Mouse (Mus musculus): ENCODE results near the gene Trim62. TPM values are rescaled to one million over a fixed set of nuclear protein-coding genes. Genes with fewer than 3 reads are reported as not detected.
A peak's percentile ranks its signal among the peaks of the same experiment; 100 is the strongest.

Trim62 gene
- polyA plus RNA-seq, 1 experiment = 0.53 TPM

DNA sequence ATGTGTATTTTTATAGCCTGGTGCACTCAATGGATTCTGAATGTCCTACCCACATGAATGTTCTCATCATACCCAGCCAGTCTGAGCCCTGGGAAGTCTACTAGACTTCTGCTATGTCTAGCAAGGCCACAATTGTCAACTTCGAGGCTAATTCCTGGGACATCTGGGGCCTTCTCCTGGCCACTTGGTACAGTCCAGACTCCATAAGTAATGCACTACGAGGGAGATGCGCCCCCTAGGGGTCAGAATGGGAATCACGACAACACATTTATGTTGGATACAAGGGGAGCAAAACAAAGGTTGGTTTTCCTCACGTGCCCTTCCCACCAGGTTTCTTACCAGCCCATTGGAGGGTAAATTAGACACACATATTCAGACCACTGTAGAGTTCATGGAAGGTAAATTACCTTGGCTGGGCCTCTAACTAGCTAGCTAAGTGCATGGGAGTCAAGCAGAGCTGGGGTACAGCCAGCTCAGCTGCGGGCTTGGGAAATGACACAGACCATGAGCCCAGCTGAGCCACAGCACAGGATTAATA is 64.8 kb downstream of the Trim62 start:
- no peak for TF ChIP-seq FLI1 (IDR thresholded peaks at IDR 0.05; ENCODE audit: low read length)
- no peak for TF ChIP-seq GATA1 (IDR thresholded peaks at IDR 0.05; ENCODE audit: borderline replicate concordance, low read length)
- no peak overlapping the region for H3K4me3 ChIP-seq (replicated peaks)
- H3K4me1 ChIP-seq = peaks cover 24% of the 10 kb centered on the region
- H3K27me3 ChIP-seq (replicated peaks) = peaks cover 41% of the 10 kb centered on the region
- no peaks in the 10 kb centered on the region for H3K9me3 ChIP-seq
- no peaks in the 10 kb centered on the region for H3K36me3 ChIP-seq (replicated peaks; ENCODE audit: low read length)

- TF ChIP-seq GATA1 (IDR thresholded peaks at IDR 0.05; ENCODE audit: borderline replicate concordance, low read length) (no peak), FLI1 (IDR thresholded peaks at IDR 0.05; ENCODE audit: low read length) (no peak)
- H3K4me1 ChIP-seq = peaks cover 24% of the 10 kb centered on the region
- H3K27me3 ChIP-seq (replicated peaks) = peaks cover 49% of the 10 kb centered on the region
- peak overlapping the region; percentile 53 for H3K4me3 ChIP-seq (replicated peaks)
- H3K36me3 ChIP-seq (replicated peaks; ENCODE audit: low read length) = no peaks in the 10 kb centered on the region
- H3K9me3 ChIP-seq = no peaks in the 10 kb centered on the region
Observed at GRCm38 (mm10) chr4:128949470-128950005, 66.2 kb downstream of the Trim62 start.

DNA sequence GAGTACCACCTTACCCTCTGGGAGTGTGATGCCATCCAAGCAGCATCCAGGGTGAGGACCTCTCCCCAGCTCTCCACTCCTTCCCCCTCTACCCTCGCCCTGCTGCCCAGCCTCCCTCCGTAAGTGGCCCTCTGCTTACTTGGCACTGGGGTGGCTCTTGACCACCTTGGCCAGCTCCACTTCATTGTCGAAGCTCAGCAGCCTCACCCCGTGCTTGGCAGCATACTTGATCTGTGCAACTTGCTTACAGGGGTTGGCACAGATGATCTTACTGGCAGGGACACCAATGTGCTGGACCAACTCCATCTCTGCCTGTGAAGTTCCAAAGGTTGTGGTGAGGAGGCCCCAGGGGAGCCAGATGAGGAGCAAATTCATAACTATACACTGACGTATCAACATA is 67.1 kb downstream of the Trim62 start:
- TF ChIP-seq GATA1 (IDR thresholded peaks at IDR 0.05; ENCODE audit: borderline replicate concordance, low read length) = no peak
- TF ChIP-seq FLI1 (IDR thresholded peaks at IDR 0.05; ENCODE audit: low read length) = no peak
- Histone ChIP-seq H3K27me3 (replicated peaks) (peaks cover 51% of the 10 kb centered on the region), H3K4me1 (peaks cover 24% of the 10 kb centered on the region), H3K36me3 (replicated peaks; ENCODE audit: low read length) (no peaks in the 10 kb centered on the region), H3K9me3 (no peaks in the 10 kb centered on the region), H3K4me3 (replicated peaks) (no peak overlapping the region)

GRCm38 (mm10) chr4:128953851-128954250 is 70.5 kb downstream of the Trim62 start:
- Histone ChIP-seq H3K9me3 (no peaks in the 10 kb centered on the region), H3K4me1 (peaks cover 29% of the 10 kb centered on the region), H3K36me3 (replicated peaks; ENCODE audit: low read length) (no peaks in the 10 kb centered on the region), H3K4me3 (replicated peaks) (no peak overlapping the region), H3K27me3 (replicated peaks) (peaks cover 57% of the 10 kb centered on the region)
- TF ChIP-seq GATA1 (IDR thresholded peaks at IDR 0.05; ENCODE audit: borderline replicate concordance, low read length) (no peak), FLI1 (IDR thresholded peaks at IDR 0.05; ENCODE audit: low read length) (no peak)

GRCm38 (mm10) chr4:128957155-128957911 is 74.0 kb downstream of the Trim62 start:
- no peak for TF ChIP-seq FLI1 (IDR thresholded peaks at IDR 0.05; ENCODE audit: low read length)
- TF ChIP-seq GATA1 (IDR thresholded peaks at IDR 0.05; ENCODE audit: borderline replicate concordance, low read length) = no peak

GRCm38 (mm10) chr4:128958156-128958555 is 74.8 kb downstream of the Trim62 start:
- no peak for TF ChIP-seq FLI1 (IDR thresholded peaks at IDR 0.05; ENCODE audit: low read length)
- TF ChIP-seq GATA1 (IDR thresholded peaks at IDR 0.05; ENCODE audit: borderline replicate concordance, low read length) = no peak
- peaks cover 57% of the 10 kb centered on the region for H3K27me3 ChIP-seq (replicated peaks)
- H3K9me3 ChIP-seq = no peaks in the 10 kb centered on the region
- H3K36me3 ChIP-seq (replicated peaks; ENCODE audit: low read length) = peaks cover 3% of the 10 kb centered on the region
- no peak overlapping the region for H3K4me3 ChIP-seq (replicated peaks)
- peaks cover 53% of the 10 kb centered on the region for H3K4me1 ChIP-seq

More at GRCm38 (mm10) chr4:128957155-128957911, 74.0 kb downstream of the Trim62 start:
- peaks cover 54% of the 10 kb centered on the region for H3K27me3 ChIP-seq (replicated peaks)
- H3K4me3 ChIP-seq (replicated peaks) = peak overlapping the region; percentile 87
- peaks cover 3% of the 10 kb centered on the region for H3K36me3 ChIP-seq (replicated peaks; ENCODE audit: low read length)
- H3K4me1 ChIP-seq = peaks cover 45% of the 10 kb centered on the region
- H3K9me3 ChIP-seq = no peaks in the 10 kb centered on the region

- no peaks in the 10 kb centered on the region for H3K9me3 ChIP-seq
- peaks cover 54% of the 10 kb centered on the region for H3K27me3 ChIP-seq (replicated peaks)
- H3K36me3 ChIP-seq (replicated peaks; ENCODE audit: low read length) = peaks cover 3% of the 10 kb centered on the region
- H3K4me1 ChIP-seq = peaks cover 54% of the 10 kb centered on the region
- TF ChIP-seq FLI1 (IDR thresholded peaks at IDR 0.05; ENCODE audit: low read length) (no peak), GATA1 (IDR thresholded peaks at IDR 0.05; ENCODE audit: borderline replicate concordance, low read length) (no peak)
- H3K4me3 ChIP-seq (replicated peaks) = no peak overlapping the region
Observed at GRCm38 (mm10) chr4:128958849-128959248, 75.5 kb downstream of the Trim62 start.

DNA sequence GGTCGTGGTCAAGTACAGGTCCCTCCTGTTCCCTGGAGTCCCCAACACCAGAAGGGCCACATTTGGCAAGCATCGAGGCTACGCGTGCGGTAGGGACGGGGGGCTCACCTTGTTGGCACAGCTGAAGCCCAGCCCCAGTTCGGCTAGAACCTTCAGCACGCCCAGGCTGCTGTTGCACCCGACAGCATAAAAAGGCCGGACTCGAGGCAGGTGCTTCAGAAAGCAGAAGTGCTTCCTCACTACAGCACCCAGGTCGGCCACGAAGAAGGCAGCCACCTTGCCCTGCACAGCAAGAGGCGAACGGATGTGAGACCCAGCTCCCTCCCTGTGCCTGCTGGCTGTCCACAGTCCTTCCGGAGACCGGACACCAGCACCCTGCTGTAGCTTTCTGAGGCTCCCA is 76.3 kb downstream of the Trim62 start:
- Histone ChIP-seq H3K4me3 (replicated peaks) (no peak overlapping the region), H3K27me3 (replicated peaks) (peaks cover 58% of the 10 kb centered on the region), H3K9me3 (no peaks in the 10 kb centered on the region), H3K4me1 (peaks cover 56% of the 10 kb centered on the region), H3K36me3 (replicated peaks; ENCODE audit: low read length) (peaks cover 3% of the 10 kb centered on the region)
- TF ChIP-seq FLI1 (IDR thresholded peaks at IDR 0.05; ENCODE audit: low read length) = no peak
- no peak for TF ChIP-seq GATA1 (IDR thresholded peaks at IDR 0.05; ENCODE audit: borderline replicate concordance, low read length)

Other genes starting within 250 kb of the Trim62 start
- 56.0 and 121 TPM in 2 replicates for gene Phc2, start 228.9 kb upstream of the Trim62 start, polyA plus RNA-seq (2012; ENCODE audit: insufficient read depth, low replicate concordance)
- 0.49 TPM in 1 of 2 replicates, not detected in the other for gene A3galt2, start 128.2 kb upstream of the Trim62 start, polyA plus RNA-seq (2012; ENCODE audit: insufficient read depth, low replicate concordance)
- gene Zfp362, start 77.5 kb upstream of the Trim62 start, polyA plus RNA-seq (2012; ENCODE audit: insufficient read depth, low replicate concordance) = 78.0 and 89.8 TPM in 2 replicates
- 7.6 and 12.2 TPM in 2 replicates for gene Azin2, start 78.9 kb downstream of the Trim62 start, polyA plus RNA-seq (2012; ENCODE audit: insufficient read depth, low replicate concordance)
- 29.1 and 128 TPM in 2 replicates for gene Ak2, start 108.4 kb downstream of the Trim62 start, polyA plus RNA-seq (2012; ENCODE audit: insufficient read depth, low replicate concordance)
- gene Rnf19b, start 174.7 kb downstream of the Trim62 start, polyA plus RNA-seq (2012; ENCODE audit: insufficient read depth, low replicate concordance) = 696 and 878 TPM in 2 replicates
- gene Tmem54, start 222.0 kb downstream of the Trim62 start, polyA plus RNA-seq (2012; ENCODE audit: insufficient read depth, low replicate concordance) = not detected in 2 replicates
- not detected in 2 replicates for gene Hpca, start 238.5 kb downstream of the Trim62 start, polyA plus RNA-seq (2012; ENCODE audit: insufficient read depth, low replicate concordance)